Mouse (Mus musculus) megakaryocyte, embryonic 14.5 days (primary cell): ENCODE measurements around the gene Zbtb20. TPM values are rescaled to one million over a fixed set of nuclear protein-coding genes. Genes with fewer than 3 reads are reported as not detected.

Source experiments
- H3K27me3 ChIP-seq: replicated peaks from 2 replicates; pipeline ENCODE3; 2012; ENCODE audit warnings: inconsistent platforms
- H3K36me3 ChIP-seq: replicated peaks from 2 replicates; pipeline ENCODE3; 2012; ENCODE audit warnings: low read length, inconsistent platforms, mixed read lengths
- H3K4me1 ChIP-seq: 2 replicates; pipeline ENCODE4 v1.6.1; 2012; ENCODE audit warnings: inconsistent platforms
- H3K4me3 ChIP-seq: replicated peaks from 2 replicates; pipeline ENCODE3; 2012; ENCODE audit warnings: moderate library complexity, mild to moderate bottlenecking, inconsistent platforms
- H3K9me3 ChIP-seq: 2 replicates; pipeline ENCODE4 v1.6.1; 2012; ENCODE audit warnings: inconsistent platforms
- FLI1 ChIP-seq: IDR thresholded peaks from 2 replicates; pipeline ENCODE4 v1.6.1; 2012; ENCODE audit warnings: low read length, inconsistent platforms, mixed read lengths
- GATA1 ChIP-seq: IDR thresholded peaks from 3 replicates; pipeline ENCODE4 v1.6.1; 2012; ENCODE audit warnings: mixed read lengths, low read length, inconsistent platforms, borderline replicate concordance
- polyA plus RNA-seq: library from polyadenylated mRNA; stranded (reverse); fragments of >175 nt; gene quantifications from 2 replicates; pipeline ENCODE4 v1.2.3, GENCODE M21; 2012; ENCODE audit warnings: low replicate concordance; ENCODE audit not compliant: insufficient read depth

Gene Zbtb20
- polyA plus RNA-seq, 1 experiment = 2.4 TPM

DNA sequence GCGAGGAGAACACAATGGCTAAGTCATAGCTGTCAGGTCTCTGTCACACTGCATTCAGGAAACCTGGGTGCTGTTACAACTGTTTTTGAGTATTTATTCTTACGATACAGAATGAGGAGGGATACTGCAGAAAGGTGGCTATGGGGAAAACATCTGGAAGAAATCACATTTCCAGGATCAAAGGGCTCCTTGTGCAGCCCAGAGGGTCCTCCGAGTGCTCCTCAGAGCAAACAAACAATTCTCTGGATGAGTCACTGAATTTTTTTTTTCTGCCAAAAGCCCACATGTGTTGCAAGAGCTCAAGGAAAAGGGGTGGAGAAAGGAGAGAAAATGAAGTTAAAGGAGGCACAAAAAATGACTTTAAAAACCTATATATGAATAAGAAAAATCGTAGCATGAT lies 345.6 kb downstream of the Zbtb20 start:
- H3K4me3 ChIP-seq = no peak overlapping the region
- TF ChIP-seq GATA1 = no peak
- no peak for TF ChIP-seq FLI1
- no peaks in the 10 kb centered on the region for H3K36me3 ChIP-seq
- H3K9me3 ChIP-seq = no peaks in the 10 kb centered on the region
- H3K27me3 ChIP-seq = no peaks in the 10 kb centered on the region
- no peaks in the 10 kb centered on the region for H3K4me1 ChIP-seq

DNA sequence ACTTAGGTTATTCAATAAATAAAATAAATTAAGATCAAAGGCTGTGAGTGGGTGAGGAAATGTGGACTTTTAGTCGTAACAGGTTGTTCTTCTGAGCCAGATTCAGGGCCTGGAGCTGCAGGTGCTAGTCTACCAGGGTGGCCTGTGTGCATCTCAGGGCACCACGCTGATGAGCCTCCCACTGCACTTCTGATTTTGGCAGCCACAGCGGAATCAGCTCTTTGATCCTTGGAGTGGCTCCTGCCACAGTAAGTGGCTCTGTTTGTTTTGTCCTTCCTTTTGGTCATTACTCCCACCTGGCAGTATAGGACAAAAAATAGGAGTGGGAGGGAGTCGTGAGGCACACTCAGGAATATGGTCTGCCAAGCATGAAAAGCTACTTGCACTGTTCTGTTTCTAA lies 354.6 kb downstream of the Zbtb20 start:
- H3K27me3 ChIP-seq = no peaks in the 10 kb centered on the region
- H3K36me3 ChIP-seq = no peaks in the 10 kb centered on the region
- H3K4me3 ChIP-seq = no peak overlapping the region
- TF ChIP-seq FLI1 = no peak
- no peak for TF ChIP-seq GATA1
- no peaks in the 10 kb centered on the region for H3K9me3 ChIP-seq
- no peaks in the 10 kb centered on the region for H3K4me1 ChIP-seq

DNA sequence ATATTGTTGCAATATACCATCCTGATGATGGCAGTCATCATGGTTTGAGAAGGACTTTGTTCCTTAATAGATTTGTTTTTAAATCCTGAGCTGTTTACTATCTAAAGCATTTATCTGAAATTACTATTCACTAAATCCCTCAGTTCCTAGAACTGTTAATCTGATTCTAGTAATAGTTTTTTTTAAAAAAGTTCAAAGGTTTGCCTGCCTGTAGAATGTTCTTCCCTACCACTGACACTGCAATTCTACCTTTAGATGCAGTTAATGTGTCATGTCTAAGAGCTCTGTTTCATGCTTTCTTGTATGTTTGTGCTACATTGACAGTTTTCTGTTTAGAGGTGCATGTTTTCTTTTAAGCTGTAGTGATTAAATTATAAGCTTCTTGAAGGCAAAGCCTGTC lies 358.6 kb downstream of the Zbtb20 start:
- H3K9me3 ChIP-seq = no peaks in the 10 kb centered on the region
- TF ChIP-seq GATA1 (no peak), FLI1 (no peak)
- H3K4me1 ChIP-seq = no peaks in the 10 kb centered on the region

DNA sequence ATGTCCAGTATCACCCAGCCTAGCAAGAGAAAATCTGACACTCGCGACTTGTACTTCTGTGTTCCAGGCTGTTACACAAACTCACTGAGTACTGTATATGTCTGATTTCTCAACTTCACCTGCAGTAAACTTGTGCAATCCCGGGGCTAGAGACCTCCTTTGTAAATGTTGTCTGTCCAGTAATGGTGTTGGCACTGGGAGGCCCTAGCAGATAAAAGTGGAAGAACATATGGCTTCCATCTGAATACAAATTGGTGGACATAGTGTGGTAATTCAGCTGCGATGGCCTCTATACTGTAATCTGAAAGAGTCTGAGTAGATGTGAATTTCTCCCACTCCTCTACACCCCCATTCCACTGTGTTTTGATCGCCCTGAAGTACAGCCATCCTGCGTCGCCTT lies 359.6 kb downstream of the Zbtb20 start:
- Histone ChIP-seq H3K4me3 (no peak overlapping the region), H3K4me1 (no peaks in the 10 kb centered on the region), H3K9me3 (no peaks in the 10 kb centered on the region), H3K27me3 (no peaks in the 10 kb centered on the region), H3K36me3 (no peaks in the 10 kb centered on the region)
- TF ChIP-seq GATA1 (no peak), FLI1 (no peak)

More for the DNA sequence above, 358.6 kb downstream of the Zbtb20 start:
- no peaks in the 10 kb centered on the region for H3K36me3 ChIP-seq
- H3K4me3 ChIP-seq = no peak overlapping the region
- H3K27me3 ChIP-seq = no peaks in the 10 kb centered on the region

DNA sequence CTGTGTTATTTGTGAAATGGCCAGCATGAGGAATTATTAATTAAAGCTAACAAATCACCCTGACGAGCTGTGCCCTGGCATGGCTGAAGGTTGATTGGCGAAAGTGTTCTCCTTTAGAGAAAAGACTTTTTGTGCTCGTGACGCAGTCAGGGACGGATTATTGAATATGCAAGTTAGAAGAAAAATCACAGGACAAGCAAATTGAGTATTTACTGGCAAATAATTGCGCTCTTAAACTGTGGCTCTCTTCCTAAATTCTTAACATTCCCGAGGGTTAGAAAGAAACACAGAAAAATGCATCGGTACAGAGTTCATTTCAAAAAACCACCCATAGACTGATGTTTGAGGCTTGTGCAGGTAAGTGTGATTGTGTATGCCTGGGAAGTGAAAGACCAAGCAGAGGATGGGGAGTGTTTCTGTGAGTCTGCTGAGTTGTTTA lies 360.1 kb downstream of the Zbtb20 start:
- no peak overlapping the region for H3K4me3 ChIP-seq
- H3K9me3 ChIP-seq = no peaks in the 10 kb centered on the region
- no peaks in the 10 kb centered on the region for H3K36me3 ChIP-seq
- H3K4me1 ChIP-seq = no peaks in the 10 kb centered on the region
- TF ChIP-seq FLI1 (no peak), GATA1 (no peak)
- H3K27me3 ChIP-seq = no peaks in the 10 kb centered on the region

DNA sequence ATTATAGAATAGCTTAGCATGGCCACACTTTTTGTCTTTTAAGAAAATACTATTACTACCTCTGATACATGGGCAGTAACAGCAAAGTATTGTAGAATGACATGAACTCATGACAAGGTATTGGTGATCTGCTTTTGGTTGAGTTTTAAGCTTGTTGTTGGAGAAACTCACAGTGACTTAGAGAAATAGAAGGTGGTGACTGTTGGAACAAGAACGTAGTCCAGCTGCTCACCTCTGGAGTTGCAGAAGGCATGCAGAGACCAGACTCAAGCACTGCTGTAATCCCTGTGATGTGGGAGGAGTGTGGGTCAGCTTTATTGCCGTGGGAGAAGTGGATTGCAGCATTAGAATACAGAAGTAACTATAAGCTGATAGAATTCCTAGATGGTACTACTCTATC lies 361.9 kb downstream of the Zbtb20 start:
- no peaks in the 10 kb centered on the region for H3K9me3 ChIP-seq
- no peaks in the 10 kb centered on the region for H3K36me3 ChIP-seq
- H3K4me3 ChIP-seq = no peak overlapping the region
- H3K27me3 ChIP-seq = no peaks in the 10 kb centered on the region
- TF ChIP-seq GATA1 (no peak), FLI1 (no peak)
- no peaks in the 10 kb centered on the region for H3K4me1 ChIP-seq

DNA sequence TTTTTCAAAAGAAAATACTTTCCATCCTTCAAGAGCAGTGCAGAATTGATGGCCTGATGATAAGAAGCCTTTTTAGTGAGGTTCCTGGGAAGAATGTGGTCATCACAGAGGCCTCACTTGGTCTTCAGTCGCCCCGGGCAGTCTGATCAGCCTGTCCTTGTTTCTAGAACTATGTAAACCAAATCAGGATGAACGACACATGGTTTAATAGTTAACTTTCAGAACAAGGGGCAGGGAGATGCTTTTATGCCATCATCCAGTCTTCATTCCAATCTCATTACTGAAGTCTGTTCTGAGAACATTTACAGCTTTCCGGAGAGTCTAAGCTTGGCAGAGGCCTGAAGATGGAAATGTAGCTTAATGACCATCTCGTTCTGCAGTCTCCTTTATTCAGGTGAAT lies 371.3 kb downstream of the Zbtb20 start:
- no peak overlapping the region for H3K4me3 ChIP-seq
- H3K36me3 ChIP-seq = no peaks in the 10 kb centered on the region
- H3K4me1 ChIP-seq = no peaks in the 10 kb centered on the region
- TF ChIP-seq GATA1 (no peak), FLI1 (no peak)
- no peaks in the 10 kb centered on the region for H3K27me3 ChIP-seq
- H3K9me3 ChIP-seq = no peaks in the 10 kb centered on the region

DNA sequence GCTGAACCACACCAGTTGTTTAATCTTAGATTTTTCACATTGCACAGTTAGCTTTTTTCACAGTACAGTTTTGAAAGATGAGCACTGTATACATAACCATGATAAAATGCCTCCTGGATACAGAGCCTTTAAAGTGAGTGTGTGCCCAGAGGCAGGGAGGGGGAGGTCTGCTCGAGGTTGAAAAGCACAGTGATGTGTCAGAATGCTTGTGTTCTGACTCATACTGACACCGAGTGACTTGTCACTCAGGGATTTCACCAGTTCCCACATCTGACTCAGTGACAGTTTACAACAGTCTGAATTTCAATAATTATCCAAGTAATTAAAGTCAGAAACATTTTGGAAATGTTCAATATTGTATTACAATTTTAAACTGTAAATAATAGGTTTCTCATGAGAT lies 377.4 kb downstream of the Zbtb20 start:
- Histone ChIP-seq H3K36me3 (no peaks in the 10 kb centered on the region), H3K27me3 (no peaks in the 10 kb centered on the region), H3K4me1 (no peaks in the 10 kb centered on the region), H3K4me3 (no peak overlapping the region), H3K9me3 (no peaks in the 10 kb centered on the region)
- TF ChIP-seq GATA1 (no peak), FLI1 (no peak)

DNA sequence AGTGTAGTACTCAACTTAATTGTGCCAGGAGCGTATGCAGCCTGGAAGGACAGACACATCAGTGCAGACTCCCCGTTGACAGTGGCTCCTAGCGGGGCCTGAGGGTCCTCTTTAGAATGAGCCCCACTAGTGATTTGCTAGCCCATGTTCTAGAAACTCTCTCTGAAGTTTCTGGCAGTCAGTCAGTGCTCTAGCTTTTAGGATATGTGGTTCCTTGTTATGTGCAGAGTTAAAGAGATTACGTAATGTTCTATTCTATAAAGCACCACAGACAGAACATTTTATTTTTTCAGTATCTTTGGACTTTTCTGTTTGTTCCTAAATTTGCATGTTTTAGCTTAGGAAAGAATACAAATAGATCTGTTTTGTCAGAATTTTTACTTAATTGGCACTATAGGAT lies 378.1 kb downstream of the Zbtb20 start:
- TF ChIP-seq GATA1 (no peak), FLI1 (no peak)
- no peaks in the 10 kb centered on the region for H3K27me3 ChIP-seq
- no peaks in the 10 kb centered on the region for H3K9me3 ChIP-seq
- H3K4me3 ChIP-seq = no peak overlapping the region
- H3K4me1 ChIP-seq = no peaks in the 10 kb centered on the region
- H3K36me3 ChIP-seq = no peaks in the 10 kb centered on the region

DNA sequence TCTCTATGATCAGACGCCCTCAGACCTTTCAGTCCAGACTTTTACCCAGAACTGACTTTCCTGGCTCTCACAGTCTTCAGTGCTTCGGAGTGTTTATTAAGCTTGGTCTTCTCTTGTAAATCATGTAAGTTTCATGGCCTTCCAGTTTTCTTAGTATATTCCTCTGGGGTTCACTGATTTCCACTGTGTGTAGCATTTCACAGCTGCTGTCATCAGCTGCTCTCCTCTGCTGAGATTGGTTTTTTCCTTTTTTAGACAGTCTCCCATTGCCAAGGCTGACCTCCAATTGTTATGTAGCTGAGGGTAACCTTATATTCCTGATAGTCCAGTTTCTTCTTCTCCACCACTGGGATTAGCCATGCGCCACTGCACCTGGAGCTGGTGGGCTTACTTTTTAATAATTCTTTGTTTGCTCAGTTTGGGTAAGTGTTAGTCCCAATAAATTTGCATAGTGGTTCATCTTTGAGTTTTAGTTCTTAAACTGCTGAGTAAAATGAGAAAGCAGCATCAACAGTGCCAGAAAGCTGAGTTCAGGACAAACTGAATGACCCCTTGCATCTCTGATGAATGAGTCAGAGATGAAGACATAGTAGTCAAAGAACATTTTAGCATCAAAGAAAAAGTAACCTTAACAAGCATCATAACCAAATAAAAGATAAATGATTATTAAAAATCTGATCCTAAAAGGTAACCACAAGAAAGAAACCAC lies 380.7 kb downstream of the Zbtb20 start:
- TF ChIP-seq GATA1 = no peak
- no peaks in the 10 kb centered on the region for H3K4me1 ChIP-seq

DNA sequence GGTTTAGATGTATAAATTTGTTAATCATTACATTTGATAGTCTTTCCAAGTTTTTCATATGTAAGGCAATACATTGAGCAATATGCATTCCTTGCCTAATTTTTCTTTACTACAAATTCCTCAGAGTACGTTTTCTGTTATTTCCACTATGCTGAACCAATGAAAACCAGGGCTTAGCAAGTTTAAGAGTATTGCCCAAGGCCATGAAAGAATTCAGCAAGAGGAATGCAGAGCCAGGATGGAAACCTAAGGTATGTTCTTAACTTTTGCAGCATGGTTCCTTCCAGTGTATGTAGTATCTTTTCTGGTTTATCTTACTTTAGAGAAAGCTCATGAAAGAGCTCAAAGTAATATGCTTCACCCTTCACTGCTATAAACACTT lies 381.2 kb downstream of the Zbtb20 start:
- Histone ChIP-seq H3K36me3 (no peaks in the 10 kb centered on the region), H3K9me3 (no peaks in the 10 kb centered on the region), H3K4me1 (no peaks in the 10 kb centered on the region), H3K4me3 (no peak overlapping the region), H3K27me3 (no peaks in the 10 kb centered on the region)
- TF ChIP-seq GATA1 = no peak
- TF ChIP-seq FLI1 = no peak

More for the DNA sequence above, 380.7 kb downstream of the Zbtb20 start:
- Histone ChIP-seq H3K4me3 (no peak overlapping the region), H3K27me3 (no peaks in the 10 kb centered on the region), H3K36me3 (no peaks in the 10 kb centered on the region), H3K9me3 (no peaks in the 10 kb centered on the region)
